ENCODE assay signal across 27 mouse cellular contexts in genomic region chr7:128219952-128220351, GRCm38 (mm10). TPM values are rescaled to one million over a fixed set of nuclear protein-coding genes. Genes with fewer than 3 reads are reported as not detected.
A peak's percentile ranks its signal among the peaks of the same experiment; 100 is the strongest.
DNase-seq lines count a peak whose midpoint lies in the region; TF ChIP-seq lines count a peak whose summit lies in the region.
"Had no signal": no experiment of that assay in that cellular context is flagged by ENCODE, and none has a peak within 500 bp of the region (broad histone marks: within the 10 kb centered on the region; RNA-seq: fewer than 3 reads in every experiment).

No protein-coding gene starts in this region.

- TF ChIP-seq RAD21 in MEL (IDR thresholded peaks at IDR 0.05; ENCODE audit: low read depth, low read length): no peak

- peak; percentile 39 to 40; a peak in 2 of 4 replicates for TF ChIP-seq EP300 in MEL (IDR thresholded peaks at IDR 0.05; ENCODE audit: low read depth in 1 of 2, low read length in 2 of 2)

- peak overlapping the region; percentile 64; the same call in 1 of the 2 replicates for H3K27ac ChIP-seq in layer of hippocampus, adult 2 months
- H3K27ac ChIP-seq in MEL (ENCODE audit: control insufficient read depth, low read depth, low read length): no peak overlapping the region
- H3K27ac ChIP-seq in bone marrow macrophage, adult 2 months (ENCODE audit: insufficient read depth, low read depth, low read length): peak overlapping the region; percentile 94
- H3K27ac ChIP-seq in limb, embryonic 10.5 days: no peak overlapping the region
- H3K27ac ChIP-seq: embryonic facial prominence, embryonic 10.5 days; embryonic facial prominence, embryonic 12.5 days; forebrain, embryonic 13.5 days; forebrain, embryonic 15.5 days had no signal

- H3K9me3 ChIP-seq in MEL (replicated peaks; ENCODE audit: insufficient read depth, low read length): no peaks in the 10 kb centered on the region
- H3K9me3 ChIP-seq in limb, embryonic 10.5 days (replicated peaks): no peaks in the 10 kb centered on the region
- H3K9me3 ChIP-seq: embryonic facial prominence, embryonic 10.5 days; embryonic facial prominence, embryonic 12.5 days; forebrain, embryonic 13.5 days; forebrain, embryonic 15.5 days; G1E had no signal

- H3K4me3 ChIP-seq in layer of hippocampus, adult 2 months: no peak overlapping the region
- no peak overlapping the region for H3K4me3 ChIP-seq in MEL (ENCODE audit: control insufficient read depth in 1 of 2, insufficient read depth in 1 of 2, low read depth in 2 of 2, low read length in 2 of 2)
- no peak overlapping the region for H3K4me3 ChIP-seq in bone marrow macrophage, adult 2 months (ENCODE audit: insufficient read depth, low read length)
- H3K4me3 ChIP-seq in limb, embryonic 10.5 days: no peak overlapping the region
- H3K4me3 ChIP-seq: embryonic facial prominence, embryonic 10.5 days; embryonic facial prominence, embryonic 12.5 days; forebrain, embryonic 13.5 days; forebrain, embryonic 15.5 days had no signal

- TF ChIP-seq CTCF in layer of hippocampus, adult 2 months (conservative IDR thresholded peaks at IDR 0.05): no peak
- no peak for TF ChIP-seq CTCF in MEL (IDR thresholded peaks at IDR 0.05 in 2 of 3, conservative IDR thresholded peaks at IDR 0.05 in 1 of 3; ENCODE audit: control insufficient read depth in 1 of 3, insufficient read depth in 1 of 3, low read depth in 2 of 3, low read length in 3 of 3, poor library complexity in 1 of 3, severe bottlenecking in 1 of 3)
- TF ChIP-seq CTCF in bone marrow macrophage, adult 2 months (IDR thresholded peaks at IDR 0.05; ENCODE audit: low read depth, low read length): no peak

- 85% methylated on average over 4 of the region's 4 CpGs for WGBS in limb, embryonic 10.5 days

- no peak for DNase-seq in layer of hippocampus, adult 2 months (ENCODE audit: low spot score in 2 of 2)
- DNase-seq in layer of hippocampus, adult 8-10 months (ENCODE audit: low spot score in 2 of 2): no peak
- DNase-seq in 416B (ENCODE audit: low read depth) (peak; percentile 17), MEL (ENCODE audit: low read depth, low spot score) (peak; percentile 55)
- no peak for DNase-seq in spleen, postnatal 4 days (ENCODE audit: low spot score in 2 of 2)
- no peak for DNase-seq in adrenal gland, postnatal 10 days
- DNase-seq in limb, embryonic 10.5 days (ENCODE audit: low spot score): no peak
- DNase-seq: adrenal gland, adult 8-10 months; adrenal gland, postnatal 25 days; B cell, adult 2 months; cerebellum, adult 11-12 months; cerebellum, adult 2 months; cerebellum, adult 9-10 months; cerebellum, postnatal 10 days; cerebellum, postnatal 25 days; forebrain, postnatal 0 days had no signal

- TF ChIP-seq POLR2A in MEL (IDR thresholded peaks at IDR 0.05; ENCODE audit: control insufficient read depth in 1 of 2, insufficient read depth in 1 of 2, low read depth in 1 of 2, low read length in 2 of 2, poor library complexity in 1 of 2): no peak
- no peak for TF ChIP-seq POLR2A in bone marrow macrophage, adult 2 months (IDR thresholded peaks at IDR 0.05; ENCODE audit: borderline replicate concordance, low read depth, low read length)

- H3K79me2 ChIP-seq in MEL (ENCODE audit: control insufficient read depth, insufficient read depth, low read length, poor library complexity): no peaks in the 10 kb centered on the region

- no peak overlapping the region for H3K9ac ChIP-seq in MEL (ENCODE audit: control insufficient read depth, low read depth, low read length, poor library complexity, severe bottlenecking)
- H3K9ac ChIP-seq: embryonic facial prominence, embryonic 12.5 days; forebrain, embryonic 13.5 days; forebrain, embryonic 15.5 days; forebrain, postnatal 0 days had no signal

- H3K36me3 ChIP-seq in MEL (ENCODE audit: control insufficient read depth in 1 of 2, insufficient read depth in 2 of 2, low read length in 2 of 2): no peaks in the 10 kb centered on the region
- no peaks in the 10 kb centered on the region for H3K36me3 ChIP-seq in limb, embryonic 10.5 days
- H3K36me3 ChIP-seq: embryonic facial prominence, embryonic 10.5 days; embryonic facial prominence, embryonic 12.5 days; forebrain, embryonic 15.5 days; G1E had no signal

- H3K4me1 ChIP-seq in MEL (ENCODE audit: control insufficient read depth in 1 of 2, insufficient read depth in 2 of 2, low read length in 2 of 2): no peaks in the 10 kb centered on the region
- H3K4me1 ChIP-seq in bone marrow macrophage, adult 2 months (ENCODE audit: control insufficient read depth, insufficient read depth, low read length): peaks cover 29% of the 10 kb centered on the region
- no peaks in the 10 kb centered on the region for H3K4me1 ChIP-seq in limb, embryonic 10.5 days
- H3K4me1 ChIP-seq: embryonic facial prominence, embryonic 12.5 days; forebrain, embryonic 13.5 days; forebrain, embryonic 15.5 days had no signal

- H3K27me3 ChIP-seq in MEL (ENCODE audit: control insufficient read depth in 1 of 2, insufficient read depth in 2 of 2, low read length in 2 of 2): peaks cover 10 to 17% of the 10 kb centered on the region in 2 experiments
- H3K27me3 ChIP-seq in limb, embryonic 10.5 days (ENCODE audit: low read depth, poor library complexity, severe bottlenecking): no peaks in the 10 kb centered on the region
- H3K27me3 ChIP-seq: embryonic facial prominence, embryonic 12.5 days; forebrain, embryonic 13.5 days; forebrain, embryonic 15.5 days had no signal

TF ChIP-seq in MEL, 35 proteins besides CTCF, POLR2A, EP300 and RAD21:
- TF ChIP-seq GATA1 (IDR thresholded peaks at IDR 0.05; ENCODE audit: low read depth, low read length) (peak; percentile 51; the same call in 1 of the 2 replicates), MEF2A (IDR thresholded peaks at IDR 0.05; ENCODE audit: extremely low read depth, insufficient replicate concordance, low read depth, low read length, poor library complexity, severe bottlenecking) (no peak)

RNA-seq across cellular contexts. Expression of gene Cox6a2, which starts 13.8 kb away (rescaled TPM):
- 1 to 10 TPM; 1.4 to 2.5 TPM for total RNA-seq in layer of hippocampus, adult 2 months (2021)
- 10 to 100 TPM in 2 of 4 experiments, 1 to 10 TPM in 2; 2.5 to 18.9 (median 9.2) TPM for total RNA-seq in layer of hippocampus, adult 8-10 months (2022)
- total RNA-seq in MEL (2012; rRNA removed): 2.9 and 3.1 TPM in 2 replicates
- 10 to 100 TPM in 1 of 2 experiments, not detected in 1; 18.2 TPM for polyA plus RNA-seq in MEL (2012; ENCODE audit: insufficient read depth in 1 of 2, insufficient read length in 2 of 2, low read depth in 1 of 2, low replicate concordance in 2 of 2, missing spikeins in 1 of 2)
- 1.2 TPM in 1 of 2 replicates, not detected in the other for polyA plus RNA-seq in bone marrow macrophage, adult 2 months (2012; ENCODE audit: insufficient read depth, insufficient read length, missing spikeins)
- 100 to 1,000 TPM in 1 of 2 experiments, 10 to 100 TPM in 1; 25.0 to 167 TPM for total RNA-seq in adrenal gland, postnatal 10 days (2021)
- polyA plus RNA-seq in limb, embryonic 10.5 days (2016; fragmentation: Nextera tagmentation; extraction: Ambion mirVana): 0.23 and 0.51 TPM in 2 replicates
- polyA plus RNA-seq: activated CD4-positive, CD25-positive, alpha-beta regulatory T cell, adult 4 months; embryonic facial prominence, embryonic 10.5 days; forebrain, embryonic 11.5 days; forebrain, embryonic 13.5 days; forebrain, embryonic 15.5 days had no signal

RNA-seq across cellular contexts. Expression of gene Armc5, which starts 17.2 kb away (rescaled TPM):
- 10 to 100 TPM; 10.9 to 12.6 TPM for total RNA-seq in layer of hippocampus, adult 2 months (2021)
- 10 to 100 TPM; 10.0 to 14.7 (median 11.9) TPM for total RNA-seq in layer of hippocampus, adult 8-10 months (2022)
- total RNA-seq in MEL (2012; rRNA removed): 13.3 and 14.6 TPM in 2 replicates
- polyA plus RNA-seq in MEL (2012; ENCODE audit: insufficient read depth in 1 of 2, insufficient read length in 2 of 2, low read depth in 1 of 2, low replicate concordance in 2 of 2, missing spikeins in 1 of 2): 10 to 100 TPM in 1 of 2 experiments, not detected in 1; 23.7 TPM
- polyA plus RNA-seq in bone marrow macrophage, adult 2 months (2012; ENCODE audit: insufficient read depth, insufficient read length, missing spikeins): 14.6 and 15.0 TPM in 2 replicates
- total RNA-seq in adrenal gland, postnatal 10 days (2021): 10 to 100 TPM; 17.0 to 18.8 TPM
- polyA plus RNA-seq in limb, embryonic 10.5 days (2016; fragmentation: Nextera tagmentation; extraction: Ambion mirVana): 17.8 and 20.0 TPM in 2 replicates

RNA-seq across cellular contexts. Expression of gene 9130023H24Rik, which starts 17.9 kb away (rescaled TPM):
- total RNA-seq in layer of hippocampus, adult 2 months (2021): 1 to 10 TPM; 3.5 to 4.0 TPM
- 1 to 10 TPM; 3.5 to 5.0 (median 3.7) TPM for total RNA-seq in layer of hippocampus, adult 8-10 months (2022)
- 1.2 and 1.5 TPM in 2 replicates for total RNA-seq in MEL (2012; rRNA removed)
- polyA plus RNA-seq in MEL (2012; ENCODE audit: insufficient read depth in 1 of 2, insufficient read length in 2 of 2, low read depth in 1 of 2, low replicate concordance in 2 of 2, missing spikeins in 1 of 2): under 1 TPM in 1 of 2 experiments, not detected in 1; 0.96 TPM
- 2.5 and 2.8 TPM in 2 replicates for polyA plus RNA-seq in bone marrow macrophage, adult 2 months (2012; ENCODE audit: insufficient read depth, insufficient read length, missing spikeins)
- 1 to 10 TPM; 6.5 to 6.6 TPM for total RNA-seq in adrenal gland, postnatal 10 days (2021)
- 7.7 and 10.6 TPM in 2 replicates for polyA plus RNA-seq in limb, embryonic 10.5 days (2016; fragmentation: Nextera tagmentation; extraction: Ambion mirVana)

RNA-seq across cellular contexts. Expression of gene Tgfb1i1, which starts 26.7 kb away (rescaled TPM):
- 10 to 100 TPM; 12.1 to 13.9 TPM for total RNA-seq in layer of hippocampus, adult 2 months (2021)
- total RNA-seq in layer of hippocampus, adult 8-10 months (2022): 10 to 100 TPM; 13.2 to 16.4 (median 13.6) TPM
- 0.10 TPM in 1 of 2 replicates, not detected in the other for total RNA-seq in MEL (2012; rRNA removed)
- under 1 TPM in 1 of 2 experiments, not detected in 1; 0.21 TPM for polyA plus RNA-seq in MEL (2012; ENCODE audit: insufficient read depth in 1 of 2, insufficient read length in 2 of 2, low read depth in 1 of 2, low replicate concordance in 2 of 2, missing spikeins in 1 of 2)
- polyA plus RNA-seq in bone marrow macrophage, adult 2 months (2012; ENCODE audit: insufficient read depth, insufficient read length, missing spikeins): 1.2 and 1.7 TPM in 2 replicates
- 10 to 100 TPM; 28.6 to 32.5 TPM for total RNA-seq in adrenal gland, postnatal 10 days (2021)
- 12.9 and 14.5 TPM in 2 replicates for polyA plus RNA-seq in limb, embryonic 10.5 days (2016; fragmentation: Nextera tagmentation; extraction: Ambion mirVana)
- total RNA-seq: CH12.LX had no signal

RNA-seq across cellular contexts. Expression of gene Slc5a2, which starts 45.5 kb away (rescaled TPM):
- not detected for total RNA-seq in layer of hippocampus, adult 2 months (2021)
- total RNA-seq in layer of hippocampus, adult 8-10 months (2022): not detected
- total RNA-seq in MEL (2012; rRNA removed): 0.29 and 0.58 TPM in 2 replicates
- under 1 TPM in 1 of 2 experiments, not detected in 1; 0.25 TPM for polyA plus RNA-seq in MEL (2012; ENCODE audit: insufficient read depth in 1 of 2, insufficient read length in 2 of 2, low read depth in 1 of 2, low replicate concordance in 2 of 2, missing spikeins in 1 of 2)
- polyA plus RNA-seq in bone marrow macrophage, adult 2 months (2012; ENCODE audit: insufficient read depth, insufficient read length, missing spikeins): not detected in 2 replicates
- under 1 TPM in 1 of 2 experiments, not detected in 1; 0.27 TPM for total RNA-seq in adrenal gland, postnatal 10 days (2021)
- 0.33 and 0.50 TPM in 2 replicates for polyA plus RNA-seq in limb, embryonic 10.5 days (2016; fragmentation: Nextera tagmentation; extraction: Ambion mirVana)
- total RNA-seq: adrenal gland, adult 8-10 months; adrenal gland, postnatal 25 days; forebrain, postnatal 0 days had no signal
- polyA plus RNA-seq: activated CD4-positive, CD25-positive, alpha-beta regulatory T cell, adult 4 months; cortical plate, adult 2 months; embryonic facial prominence, embryonic 14.5 days; forebrain, embryonic 13.5 days; forebrain, embryonic 15.5 days had no signal

Comparison
In these comparisons a context has a peak if more than half of its experiments do, and no peak if none do; other contexts are left out.
1. DNase-seq: peak in 416B (single experiment) and MEL (single experiment); none in layer of hippocampus, adult 2 months (0 of 2), layer of hippocampus, adult 8-10 months (0 of 2), spleen, postnatal 4 days (0 of 2), adrenal gland, postnatal 10 days (single experiment) and limb, embryonic 10.5 days (single experiment).
2. H3K27ac ChIP-seq: peak in layer of hippocampus, adult 2 months (single experiment) and bone marrow macrophage, adult 2 months (single experiment); none in MEL (single experiment) and limb, embryonic 10.5 days (single experiment).